In the genomic region with DNA sequence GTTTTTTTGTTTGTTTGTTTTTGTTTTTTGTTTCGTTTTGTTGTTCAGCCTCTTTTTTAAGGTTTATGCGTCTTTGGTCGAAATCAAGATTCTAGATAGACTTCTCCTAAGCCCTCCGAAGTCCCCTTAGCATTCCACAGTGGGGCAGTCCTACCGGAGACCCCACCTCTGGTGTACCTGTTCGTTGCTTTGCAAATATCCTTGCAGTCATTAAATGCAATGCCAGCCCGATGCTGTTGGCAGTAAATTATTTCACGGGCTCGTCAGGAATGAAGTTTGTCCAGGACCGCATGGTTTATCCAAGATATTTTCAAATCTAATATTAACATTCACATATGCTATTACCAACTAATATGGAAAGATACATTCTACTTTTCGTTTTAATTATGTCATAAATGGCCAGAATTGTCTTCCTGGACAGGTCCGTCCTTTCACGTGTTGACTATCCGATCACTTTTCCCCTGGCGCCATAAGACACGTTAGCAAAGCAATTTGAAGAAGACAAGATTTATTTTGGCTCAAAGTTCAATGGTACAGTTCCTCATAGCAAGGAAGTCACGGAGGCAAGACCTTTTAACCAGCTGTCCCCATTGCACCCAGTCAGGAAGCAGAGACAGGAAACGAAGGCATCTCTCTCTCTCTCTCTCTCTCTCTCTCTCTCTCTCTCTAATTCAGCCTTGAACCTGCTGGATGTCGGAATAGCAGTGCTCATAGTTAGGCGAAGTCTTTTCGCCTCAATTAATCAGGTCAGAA, we compare ENCODE assay signal across 8 mouse cellular contexts. TPM values are rescaled to one million over a fixed set of nuclear protein-coding genes. Genes with fewer than 3 reads are reported as not detected.
DNase-seq lines count a peak whose midpoint lies in the region; ATAC-seq and TF ChIP-seq lines count a peak whose summit lies in the region.

No protein-coding gene starts in this region.

- intact Hi-C loops in left cerebral cortex, adult 2 months (cut with DNase I), result loop anchor here (2.0 kb wide), 1 partner anchor 605 kb away; the partner anchor contains the start of gene Nrip1

- H3K4me2 ChIP-seq in forebrain, embryonic 14.5 days (ENCODE audit: low read length), result peak overlapping the region; percentile 61

- peaks cover 15% of the 10 kb centered on the region; the same call in 1 of the 2 replicates for H3K36me3 ChIP-seq in forebrain, embryonic 14.5 days (ENCODE audit: control insufficient read depth, insufficient read depth, low read length)

- WGBS in bone marrow, adult 2 months, result 10% methylated on average over 21 of the region's 21 CpGs
- 20% methylated on average over 21 of the region's 21 CpGs for WGBS in forebrain, embryonic 14.5 days

- TF ChIP-seq CTCF in left cerebral cortex, adult 2 months (IDR thresholded peaks at IDR 0.05), result no peak
- TF ChIP-seq CTCF in bone marrow, adult 2 months (IDR thresholded peaks at IDR 0.05; ENCODE audit: control insufficient read depth, insufficient read depth, low read length), result no peak

- H3K4me1 ChIP-seq in bone marrow, adult 2 months (ENCODE audit: control insufficient read depth, insufficient read depth, low read length), result no peaks in the 10 kb centered on the region
- H3K4me1 ChIP-seq in forebrain, embryonic 14.5 days (ENCODE audit: control insufficient read depth, insufficient read depth, low read length), result 0 out of 2 replicates have a peak, but pooled peaks cover 6% of the 10 kb centered on the region

- H3K4me3 ChIP-seq in left cerebral cortex, adult 2 months, result peak overlapping the region; percentile 72
- peak overlapping the region; percentile 99 for H3K4me3 ChIP-seq in bone marrow, adult 2 months (replicated peaks; ENCODE audit: control insufficient read depth, low read depth, low read length)
- H3K4me3 ChIP-seq in forebrain, embryonic 14.5 days (ENCODE audit: low read depth, low read length), result peak overlapping the region; percentile 72

- H3K9me3 ChIP-seq in forebrain, embryonic 14.5 days (replicated peaks; ENCODE audit: control insufficient read depth, low read length), result no peaks in the 10 kb centered on the region

- peak overlapping the region; percentile 88 for H3K9ac ChIP-seq in forebrain, embryonic 14.5 days (ENCODE audit: low read length)

- no peak for TF ChIP-seq POLR2A in bone marrow, adult 2 months (IDR thresholded peaks at IDR 0.05; ENCODE audit: borderline replicate concordance, control insufficient read depth, low read depth, low read length)

- no peaks in the 10 kb centered on the region for H3K27me3 ChIP-seq in forebrain, embryonic 14.5 days (replicated peaks; ENCODE audit: control insufficient read depth, insufficient read depth, low read length)

- peak overlapping the region; percentile 33 for H3K27ac ChIP-seq in left cerebral cortex, adult 2 months
- H3K27ac ChIP-seq in bone marrow, adult 2 months (ENCODE audit: control insufficient read depth, insufficient read depth, low read depth, low read length, poor library complexity), result no peak overlapping the region
- H3K27ac ChIP-seq in forebrain, embryonic 14.5 days (ENCODE audit: low read depth, low read length), result peak overlapping the region; percentile 70; the same call in 1 of the 2 replicates

- ATAC-seq in forebrain, embryonic 14.5 days, result peak; percentile 60
- ATAC-seq in megakaryocyte progenitor cell, adult 5-6 weeks (replicated peaks; ENCODE audit: poor library complexity), result peak; percentile 38

- DNase-seq in left cerebral cortex, adult 2 months (ENCODE audit: extremely low spot score in 1 of 2, low spot score in 2 of 2), result no peak
- no peak for DNase-seq in left cerebral cortex, adult 9 months (ENCODE audit: low spot score in 2 of 2)
- DNase-seq in forebrain, embryonic 14.5 days (ENCODE audit: low spot score), result peak; percentile 4
- DNase-seq in kidney, adult 8-10 months, result peak; percentile 15 to 30
- peak; percentile 15 to 21 for DNase-seq in thymus, postnatal 36 days
- DNase-seq in gastrocnemius, postnatal 10 days, result no peak

RNA-seq across cellular contexts. Expression of gene Hspa13, which starts 0.5 kb away (rescaled TPM):
- 10 to 100 TPM; 32.9 to 33.8 TPM for total RNA-seq in left cerebral cortex, adult 2 months (2021)
- 2.5 and 4.7 TPM in 2 replicates for polyA plus RNA-seq in bone marrow, adult 2 months (2011; ENCODE audit: insufficient read depth, insufficient read length, low replicate concordance, missing spikeins)
- 43.6 and 52.2 TPM in 2 replicates for polyA plus RNA-seq in forebrain, embryonic 14.5 days (2014; fragmentation: Nextera tagmentation; extraction: Ambion mirVana)
- 41.2 and 45.2 TPM in 2 replicates for total RNA-seq in megakaryocyte progenitor cell, adult 5-6 weeks (2015)
- total RNA-seq in megakaryocyte progenitor cell, adult 5-6 weeks (2017), result 45.8 and 52.6 TPM in 2 replicates
- total RNA-seq in gastrocnemius, postnatal 10 days (2021), result 10 to 100 TPM; 12.5 to 13.2 TPM

Comparison
In these comparisons a context has a peak if more than half of its experiments do, and no peak if none do; other contexts are left out.
1. DNase-seq: peak in forebrain, embryonic 14.5 days (single experiment), kidney, adult 8-10 months (2 of 2) and thymus, postnatal 36 days (2 of 2); none in left cerebral cortex, adult 2 months (0 of 2), left cerebral cortex, adult 9 months (0 of 2) and gastrocnemius, postnatal 10 days (single experiment).
2. Peak in every context shown above with its lines, with median percentiles within 50 percentile points of each other: H3K4me3 ChIP-seq.